Mouse (Mus musculus): ENCODE data around the gene Vav3.

DNA sequence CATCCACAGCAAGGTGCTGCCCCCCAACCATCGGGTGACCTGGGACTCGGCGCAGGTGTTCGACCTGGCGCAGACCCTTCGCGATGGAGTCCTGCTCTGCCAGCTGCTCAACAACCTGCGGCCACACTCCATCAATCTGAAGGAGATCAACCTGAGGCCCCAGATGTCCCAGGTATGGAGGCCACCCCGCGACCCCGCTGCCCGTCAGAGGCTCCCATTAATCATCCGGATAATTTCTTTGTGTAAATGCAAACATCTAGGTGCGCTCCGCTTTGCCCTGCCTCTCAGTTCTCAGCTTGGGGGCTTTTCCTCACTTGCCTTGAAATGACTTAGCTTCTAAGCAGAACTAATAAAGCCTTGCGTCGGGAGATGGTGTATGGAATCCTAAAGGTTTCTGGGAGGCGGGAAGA lies 623 bp downstream of the Vav3 start:
- no peak for TF ChIP-seq CTCF (IDR thresholded peaks at IDR 0.05; ENCODE audit: low read depth, low read length)
- no peak for TF ChIP-seq EP300 (IDR thresholded peaks at IDR 0.05; ENCODE audit: insufficient read depth, low read depth, low read length)
